Mouse (Mus musculus) spleen, adult 10 weeks (tissue): ENCODE data around the gene Nebl. TPM values are rescaled to one million over a fixed set of nuclear protein-coding genes. Genes with fewer than 3 reads are reported as not detected.

Experiments
- polyA plus RNA-seq: library from polyadenylated mRNA; stranded (reverse); fragments of 350-450 nt; fragmentation: Illumina TruSeq; extraction: RNeasy Lipid Tissue Mini Kit (QIAGEN cat#74804); gene quantifications from one replicate; pipeline ENCODE4 v1.2.3, GENCODE M21; 2015; ENCODE audit warnings: low replicate concordance; ENCODE audit not compliant: insufficient read depth

Nebl gene
- 44.9 TPM for polyA plus RNA-seq

GRCm38 (mm10) chr2:17730957-17731830 is at the start of gene Nebl:
Gene Nebl, minus strand, starts transcription at chr2:17731464.

